Mouse (Mus musculus) embryonic facial prominence, embryonic 13.5 days (tissue): ENCODE data around the gene Tbc1d1. TPM values are rescaled to one million over a fixed set of nuclear protein-coding genes. Genes with fewer than 3 reads are reported as not detected.

Experiments
- ATAC-seq: fragments of 200-750 bp; cut with Nextera tagmentation; 2 replicates; pipeline ENCODE4 v1.8.0; 2017; ENCODE audit warnings: low read depth; ENCODE audit not compliant: insufficient number of reproducible peaks, insufficient read depth, low FRiP score, low TSS enrichment
- H3K27ac ChIP-seq: fragments of 300-500 bp; sonication (generic); 2 replicates; pipeline ENCODE4 v1.5.1; 2015; ENCODE audit warnings: moderate library complexity, mild to moderate bottlenecking, inconsistent platforms
- H3K27me3 ChIP-seq: fragments of 300-500 bp; sonication (generic); 2 replicates; pipeline ENCODE4 v1.6.1; 2015; ENCODE audit warnings: mild to moderate bottlenecking, inconsistent platforms
- H3K36me3 ChIP-seq: fragments of 300-500 bp; sonication (generic); 2 replicates; pipeline ENCODE4 v1.6.1; 2015; ENCODE audit warnings: mild to moderate bottlenecking, inconsistent platforms
- H3K4me1 ChIP-seq: fragments of 300-500 bp; sonication (generic); 2 replicates; pipeline ENCODE4 v1.6.1; 2015; ENCODE audit warnings: inconsistent platforms
- H3K4me2 ChIP-seq: fragments of 300-500 bp; sonication (generic); 2 replicates; pipeline ENCODE4 v1.6.1; 2015; ENCODE audit warnings: moderate library complexity, mild to moderate bottlenecking, inconsistent platforms
- H3K4me3 ChIP-seq: fragments of 300-500 bp; sonication (generic); 2 replicates; pipeline ENCODE4 v1.5.1; 2015; ENCODE audit warnings: mild to moderate bottlenecking, inconsistent platforms
- H3K9ac ChIP-seq: fragments of 300-500 bp; sonication (generic); 2 replicates; pipeline ENCODE4 v1.6.1; 2015; ENCODE audit warnings: mild to moderate bottlenecking, inconsistent platforms
- H3K9me3 ChIP-seq: fragments of 300-500 bp; sonication (generic); 2 replicates; pipeline ENCODE4 v1.6.1; 2016; ENCODE audit warnings: inconsistent platforms
- WGBS: fragments of 180-500 bp; shearing (Covaris S2); methylation state at CpG from one replicate; pipeline ENCODE4 v1.1.7; 2015; ENCODE audit warnings: mixed read lengths; 5-methylcytosine and 5-hydroxymethylcytosine counted together
- polyA plus RNA-seq: library from polyadenylated mRNA; unstranded; fragments of >200 nt; fragmentation: Nextera tagmentation; extraction: Ambion mirVana; gene quantifications from 2 replicates; pipeline ENCODE4 v1.2.1, GENCODE M21; 2015

The Tbc1d1 gene
- polyA plus RNA-seq, 1 experiment from 2014 or later, result 21.6 TPM

DNA sequence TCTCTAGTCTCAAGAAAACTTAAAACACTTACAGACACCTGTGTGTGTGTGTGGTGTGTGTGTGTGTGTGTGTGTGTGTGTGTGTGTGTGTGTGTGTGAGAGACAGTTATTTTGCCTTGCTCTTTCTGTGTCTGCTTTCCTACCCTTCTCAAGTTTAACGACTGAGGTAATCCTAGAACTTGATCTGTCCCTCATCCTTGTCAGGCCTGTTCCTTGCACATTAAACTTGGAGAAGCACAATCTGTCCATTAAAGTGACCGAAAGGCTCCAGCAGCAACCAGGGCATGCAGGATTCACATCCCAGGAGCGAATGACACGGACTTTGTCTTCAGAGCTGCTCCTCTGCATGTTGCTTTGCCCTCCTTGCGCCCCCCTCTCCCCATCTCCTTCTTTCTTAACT, 6.5 kb downstream of the Tbc1d1 start:
- H3K4me1 ChIP-seq, result peaks cover 16% of the 10 kb centered on the region
- H3K9me3 ChIP-seq, result no peaks in the 10 kb centered on the region
- peaks cover 50% of the 10 kb centered on the region for H3K27me3 ChIP-seq
- no peak overlapping the region for H3K4me2 ChIP-seq
- no peak overlapping the region for H3K27ac ChIP-seq
- no peak for ATAC-seq
- H3K4me3 ChIP-seq, result no peak overlapping the region
- 64% methylated on average over 5 of the region's 5 CpGs for WGBS
- H3K36me3 ChIP-seq, result no peaks in the 10 kb centered on the region
- no peak overlapping the region for H3K9ac ChIP-seq

GRCm38 (mm10) chr5:64164414-64164813, 8.3 kb downstream of the Tbc1d1 start:
- H3K4me3 ChIP-seq, result no peak overlapping the region
- WGBS, result 89% methylated on average over 3 of the region's 3 CpGs
- no peak overlapping the region for H3K27ac ChIP-seq
- H3K4me1 ChIP-seq, result peaks cover 12% of the 10 kb centered on the region
- no peaks in the 10 kb centered on the region for H3K9me3 ChIP-seq
- ATAC-seq, result no peak
- no peak overlapping the region for H3K4me2 ChIP-seq
- peaks cover 33% of the 10 kb centered on the region for H3K27me3 ChIP-seq
- no peaks in the 10 kb centered on the region for H3K36me3 ChIP-seq
- H3K9ac ChIP-seq, result no peak overlapping the region

DNA sequence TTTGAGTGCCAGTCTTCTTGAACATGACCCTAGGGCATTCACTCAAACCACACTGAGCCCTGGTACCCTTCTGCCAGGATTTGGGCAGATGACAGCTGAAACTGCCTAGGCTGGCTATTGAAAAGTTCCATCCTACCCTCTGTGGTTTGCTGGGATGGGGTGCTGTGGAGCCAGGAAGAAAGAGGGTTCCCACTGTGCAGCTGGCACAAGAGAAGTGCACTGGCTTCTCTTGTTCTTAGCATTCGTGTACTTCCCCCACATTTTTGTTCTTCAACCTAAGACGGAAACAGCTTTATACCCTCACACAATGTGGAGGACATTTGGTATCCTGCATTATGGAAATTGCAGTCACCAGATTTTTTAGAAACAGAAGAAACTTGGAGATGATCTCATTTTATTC, 9.7 kb downstream of the Tbc1d1 start:
- WGBS, result 67% methylated on average over 2 of the region's 2 CpGs
- Histone ChIP-seq H3K4me1 (peaks cover 6% of the 10 kb centered on the region; the same call in 1 of the 2 replicates), H3K9me3 (no peaks in the 10 kb centered on the region), H3K36me3 (no peaks in the 10 kb centered on the region), H3K4me2 (no peak overlapping the region), H3K4me3 (no peak overlapping the region), H3K27ac (no peak overlapping the region), H3K27me3 (peaks cover 19% of the 10 kb centered on the region), H3K9ac (no peak overlapping the region)
- no peak for ATAC-seq

- Histone ChIP-seq H3K4me1 (peaks cover 5% of the 10 kb centered on the region; the same call in 1 of the 2 replicates), H3K9ac (no peak overlapping the region), H3K4me3 (no peak overlapping the region), H3K4me2 (no peak overlapping the region), H3K27ac (no peak overlapping the region), H3K27me3 (no peaks in the 10 kb centered on the region), H3K36me3 (no peaks in the 10 kb centered on the region), H3K9me3 (no peaks in the 10 kb centered on the region)
- ATAC-seq, result no peak
- WGBS, result 92% methylated on average over 10 of the region's 10 CpGs
Observed at GRCm38 (mm10) chr5:64168990-64169540, 13.0 kb downstream of the Tbc1d1 start.

- WGBS, result 79% methylated on average over 3 of the region's 3 CpGs
- no peak overlapping the region for H3K9ac ChIP-seq
- no peak overlapping the region for H3K4me3 ChIP-seq
- H3K4me2 ChIP-seq, result no peak overlapping the region
- H3K4me1 ChIP-seq, result peaks cover 5% of the 10 kb centered on the region; the same call in 1 of the 2 replicates
- ATAC-seq, result no peak
- no peak overlapping the region for H3K27ac ChIP-seq
- H3K9me3 ChIP-seq, result no peaks in the 10 kb centered on the region
- H3K36me3 ChIP-seq, result no peaks in the 10 kb centered on the region
- no peaks in the 10 kb centered on the region for H3K27me3 ChIP-seq
Observed at GRCm38 (mm10) chr5:64172884-64173283, 16.8 kb downstream of the Tbc1d1 start.

DNA sequence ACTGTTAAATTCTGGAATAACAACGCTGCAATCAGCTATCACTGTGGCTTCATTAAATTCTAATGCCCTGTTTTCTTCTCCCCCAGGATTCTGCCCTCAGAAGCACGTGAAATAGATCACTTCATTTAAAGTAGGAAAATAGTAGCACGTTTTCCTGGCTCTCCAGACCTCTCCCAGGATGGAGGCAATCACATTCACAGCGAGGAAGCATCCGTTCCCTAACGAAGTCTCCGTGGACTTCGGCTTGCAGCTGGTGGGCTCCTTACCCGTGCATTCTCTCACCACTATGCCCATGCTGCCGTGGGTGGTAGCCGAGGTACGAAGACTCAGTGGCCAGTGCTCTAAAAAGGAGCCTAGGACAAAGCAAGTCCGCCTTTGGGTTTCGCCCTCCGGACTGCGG, 17.2 kb downstream of the Tbc1d1 start:
- no peaks in the 10 kb centered on the region for H3K9me3 ChIP-seq
- no peak for ATAC-seq
- H3K27ac ChIP-seq, result no peak overlapping the region
- no peak overlapping the region for H3K9ac ChIP-seq
- H3K4me2 ChIP-seq, result no peak overlapping the region
- H3K27me3 ChIP-seq, result no peaks in the 10 kb centered on the region
- H3K4me3 ChIP-seq, result no peak overlapping the region
- H3K4me1 ChIP-seq, result peaks cover 5% of the 10 kb centered on the region; the same call in 1 of the 2 replicates
- WGBS, result 76% methylated on average over 16 of the region's 16 CpGs
- no peaks in the 10 kb centered on the region for H3K36me3 ChIP-seq

DNA sequence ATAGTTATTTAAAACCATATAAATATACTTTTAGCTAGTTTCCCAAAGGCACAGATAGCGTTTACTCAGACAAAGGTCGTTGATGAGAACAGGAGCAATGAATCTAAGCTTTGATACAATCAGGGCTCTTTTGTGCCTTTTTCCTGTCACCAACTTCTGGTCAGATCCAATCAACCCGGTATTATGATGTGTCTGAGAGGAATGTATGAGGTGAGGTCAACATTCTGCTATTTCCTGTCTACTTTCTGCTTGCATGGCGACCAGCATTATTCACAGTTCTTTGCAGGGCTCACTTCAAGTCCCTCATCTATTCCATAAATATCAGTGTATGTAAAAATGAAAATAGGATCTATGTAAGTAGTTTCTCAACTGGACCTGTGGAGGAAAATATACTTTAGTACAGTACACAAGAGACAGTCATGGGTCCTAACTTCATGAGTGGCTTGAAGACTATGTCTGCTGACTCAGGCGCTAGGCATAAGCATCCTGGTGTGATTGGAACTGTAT, 18.4 kb downstream of the Tbc1d1 start:
- 64% methylated on average over 5 of the region's 5 CpGs for WGBS
- H3K36me3 ChIP-seq, result no peaks in the 10 kb centered on the region
- H3K4me1 ChIP-seq, result peaks cover 5% of the 10 kb centered on the region; the same call in 1 of the 2 replicates
- no peaks in the 10 kb centered on the region for H3K9me3 ChIP-seq
- no peak overlapping the region for H3K4me2 ChIP-seq
- ATAC-seq, result no peak
- H3K9ac ChIP-seq, result no peak overlapping the region
- no peak overlapping the region for H3K4me3 ChIP-seq
- no peak overlapping the region for H3K27ac ChIP-seq
- H3K27me3 ChIP-seq, result no peaks in the 10 kb centered on the region

GRCm38 (mm10) chr5:64180548-64180947, 24.4 kb downstream of the Tbc1d1 start:
- H3K4me1 ChIP-seq, result no peaks in the 10 kb centered on the region
- no peak overlapping the region for H3K4me3 ChIP-seq
- H3K27me3 ChIP-seq, result no peaks in the 10 kb centered on the region
- no peak overlapping the region for H3K4me2 ChIP-seq
- H3K9me3 ChIP-seq, result no peaks in the 10 kb centered on the region
- H3K27ac ChIP-seq, result no peak overlapping the region
- H3K36me3 ChIP-seq, result no peaks in the 10 kb centered on the region
- H3K9ac ChIP-seq, result no peak overlapping the region
- 90% methylated on average over 8 of the region's 8 CpGs for WGBS
- no peak for ATAC-seq

DNA sequence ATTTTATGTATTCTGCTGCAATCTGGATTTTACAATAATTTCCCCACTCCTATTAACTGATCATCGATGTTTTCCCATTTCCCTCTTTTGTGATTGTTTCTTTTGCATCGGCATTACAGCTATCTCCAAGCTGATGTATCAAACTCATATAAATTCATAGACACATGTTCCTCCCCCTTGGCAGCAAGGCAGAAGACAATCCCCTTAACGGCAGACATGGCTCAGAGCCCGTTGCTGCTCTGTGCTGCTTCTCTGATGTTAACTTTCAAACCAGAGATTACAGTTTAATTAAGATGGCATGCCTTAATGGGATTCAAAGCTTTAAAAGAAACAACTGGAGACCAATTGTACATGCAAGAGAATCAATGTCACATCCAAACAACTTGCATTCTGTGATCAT, 27.6 kb downstream of the Tbc1d1 start:
- Histone ChIP-seq H3K4me1 (no peaks in the 10 kb centered on the region), H3K36me3 (no peaks in the 10 kb centered on the region), H3K27ac (no peak overlapping the region), H3K4me3 (no peak overlapping the region), H3K27me3 (no peaks in the 10 kb centered on the region), H3K4me2 (no peak overlapping the region), H3K9ac (no peak overlapping the region), H3K9me3 (no peaks in the 10 kb centered on the region)
- 62% methylated on average over 4 of the region's 4 CpGs for WGBS
- ATAC-seq, result no peak

DNA sequence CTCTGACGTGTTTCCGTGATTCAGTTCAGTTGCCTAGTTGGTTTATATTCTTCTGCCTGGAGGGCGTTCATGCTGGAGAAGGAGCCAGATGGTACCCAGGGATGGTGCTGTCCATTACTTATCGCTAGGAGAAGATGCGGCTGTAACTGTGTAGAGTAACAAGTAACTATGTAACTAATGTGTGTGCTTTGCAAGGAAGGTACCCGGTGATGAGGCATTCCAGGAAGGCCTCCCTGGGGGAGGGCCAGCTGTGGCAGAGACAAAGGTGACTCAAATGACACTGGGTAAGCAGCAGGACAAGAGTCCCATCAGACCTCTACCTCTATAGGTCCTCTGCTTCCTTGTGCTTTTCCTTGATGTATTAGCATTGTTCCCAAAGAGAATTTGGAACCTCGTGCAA, 29.2 kb downstream of the Tbc1d1 start:
- Histone ChIP-seq H3K27ac (no peak overlapping the region), H3K4me1 (no peaks in the 10 kb centered on the region), H3K9me3 (no peaks in the 10 kb centered on the region), H3K27me3 (no peaks in the 10 kb centered on the region), H3K36me3 (no peaks in the 10 kb centered on the region), H3K9ac (no peak overlapping the region), H3K4me2 (no peak overlapping the region), H3K4me3 (no peak overlapping the region)
- 60% methylated on average over 7 of the region's 7 CpGs for WGBS
- no peak for ATAC-seq

GRCm38 (mm10) chr5:64186566-64186965, 30.5 kb downstream of the Tbc1d1 start:
- H3K4me3 ChIP-seq, result no peak overlapping the region
- no peaks in the 10 kb centered on the region; the same call in 1 of the 2 replicates for H3K9me3 ChIP-seq
- H3K9ac ChIP-seq, result no peak overlapping the region
- H3K27ac ChIP-seq, result no peak overlapping the region
- 71% methylated on average over 5 of the region's 5 CpGs for whole genome bisulfite sequencing
- H3K27me3 ChIP-seq, result no peaks in the 10 kb centered on the region
- no peaks in the 10 kb centered on the region for H3K4me1 ChIP-seq
- no peak for ATAC-seq
- H3K4me2 ChIP-seq, result no peak overlapping the region
- H3K36me3 ChIP-seq, result no peaks in the 10 kb centered on the region

- WGBS, result 43% methylated on average over 3 of the region's 3 CpGs
- Histone ChIP-seq H3K9me3 (no peaks in the 10 kb centered on the region; the same call in 1 of the 2 replicates), H3K4me1 (no peaks in the 10 kb centered on the region), H3K27me3 (no peaks in the 10 kb centered on the region), H3K9ac (no peak overlapping the region), H3K27ac (no peak overlapping the region), H3K36me3 (no peaks in the 10 kb centered on the region), H3K4me3 (no peak overlapping the region), H3K4me2 (no peak overlapping the region)
- no peak for ATAC-seq
Observed at GRCm38 (mm10) chr5:64188083-64188648, 32.1 kb downstream of the Tbc1d1 start.
